Mouse (Mus musculus): ENCODE data around the gene Rxfp4. TPM values are rescaled to one million over a fixed set of nuclear protein-coding genes. Genes with fewer than 3 reads are reported as not detected.

The Rxfp4 gene
- polyA plus RNA-seq (2015; fragmentation: Nextera tagmentation; extraction: Ambion mirVana), result not detected in 2 replicates

GRCm38 (mm10) chr3:88652846-88653515 is at the start of gene Rxfp4:
Gene Rxfp4, minus strand, starts transcription at chr3:88653142.
- no peak within 1 kb of the TSS for H3K4me3 ChIP-seq (ENCODE audit: low read depth, low read length)
- H3K4me2 ChIP-seq (replicated peaks; ENCODE audit: low read depth), result no peak within 1 kb of the TSS
- H3K27me3 ChIP-seq (replicated peaks; ENCODE audit: control insufficient read depth, insufficient read depth, low read length), result no peaks in the 10 kb centered on the region
- H3K9me3 ChIP-seq (ENCODE audit: control insufficient read depth), result no peaks in the 10 kb centered on the region
- WGBS, result 81% methylated on average over 17 of the region's 17 CpGs
- no peak for ATAC-seq
- H3K27ac ChIP-seq (ENCODE audit: low read depth, low read length), result no peak within 1 kb of the TSS
- peaks cover 6% of the 10 kb centered on the region; the same call in 1 of the 2 replicates for H3K36me3 ChIP-seq (ENCODE audit: control insufficient read depth, insufficient read depth)
- TF ChIP-seq CTCF (IDR thresholded peaks at IDR 0.05; ENCODE audit: low read depth), result no peak
- H3K4me1 ChIP-seq (replicated peaks; ENCODE audit: control insufficient read depth, insufficient read depth, low read length), result no peaks in the 10 kb centered on the region
- no peak within 1 kb of the TSS for H3K9ac ChIP-seq (ENCODE audit: low read depth, low read length)

- Histone ChIP-seq H3K9ac (ENCODE audit: low read depth, low read length) (no peak overlapping the region), H3K27me3 (replicated peaks; ENCODE audit: control insufficient read depth, insufficient read depth, low read length) (no peaks in the 10 kb centered on the region), H3K27ac (ENCODE audit: low read depth, low read length) (no peak overlapping the region), H3K4me1 (replicated peaks; ENCODE audit: control insufficient read depth, insufficient read depth, low read length) (no peaks in the 10 kb centered on the region), H3K4me3 (ENCODE audit: low read depth, low read length) (no peak overlapping the region), H3K4me2 (replicated peaks; ENCODE audit: low read depth) (no peak overlapping the region), H3K36me3 (ENCODE audit: control insufficient read depth, insufficient read depth) (peaks cover 86% of the 10 kb centered on the region), H3K9me3 (ENCODE audit: control insufficient read depth) (no peaks in the 10 kb centered on the region)
- ATAC-seq, result no peak
- 56% methylated on average over 3 of the region's 3 CpGs for WGBS
- TF ChIP-seq CTCF (IDR thresholded peaks at IDR 0.05; ENCODE audit: low read depth), result no peak
Measured at GRCm38 (mm10) chr3:88701222-88701621, 48.3 kb upstream of the Rxfp4 start.

- Histone ChIP-seq H3K9me3 (ENCODE audit: control insufficient read depth) (no peaks in the 10 kb centered on the region), H3K4me2 (replicated peaks; ENCODE audit: low read depth) (no peak overlapping the region), H3K4me3 (ENCODE audit: low read depth, low read length) (no peak overlapping the region), H3K36me3 (ENCODE audit: control insufficient read depth, insufficient read depth) (peaks cover 88% of the 10 kb centered on the region), H3K9ac (ENCODE audit: low read depth, low read length) (no peak overlapping the region), H3K27me3 (replicated peaks; ENCODE audit: control insufficient read depth, insufficient read depth, low read length) (no peaks in the 10 kb centered on the region), H3K4me1 (replicated peaks; ENCODE audit: control insufficient read depth, insufficient read depth, low read length) (no peaks in the 10 kb centered on the region), H3K27ac (ENCODE audit: low read depth, low read length) (peak overlapping the region; percentile 41; the same call in 1 of the 2 replicates)
- no peak for TF ChIP-seq CTCF (IDR thresholded peaks at IDR 0.05; ENCODE audit: low read depth)
- ATAC-seq, result no peak
- 90% methylated on average over 3 of the region's 3 CpGs for WGBS
Measured at GRCm38 (mm10) chr3:88700247-88700646, 47.3 kb upstream of the Rxfp4 start.

- no peak overlapping the region for H3K27ac ChIP-seq (ENCODE audit: low read depth, low read length)
- no peak overlapping the region for H3K4me2 ChIP-seq (replicated peaks; ENCODE audit: low read depth)
- H3K9me3 ChIP-seq (ENCODE audit: control insufficient read depth), result no peaks in the 10 kb centered on the region
- H3K9ac ChIP-seq (ENCODE audit: low read depth, low read length), result no peak overlapping the region
- no peak overlapping the region for H3K4me3 ChIP-seq (ENCODE audit: low read depth, low read length)
- H3K36me3 ChIP-seq (ENCODE audit: control insufficient read depth, insufficient read depth), result peaks cover 90% of the 10 kb centered on the region
- 69% methylated on average over 6 of the region's 6 CpGs for WGBS
- H3K27me3 ChIP-seq (replicated peaks; ENCODE audit: control insufficient read depth, insufficient read depth, low read length), result no peaks in the 10 kb centered on the region
- no peak for TF ChIP-seq CTCF (IDR thresholded peaks at IDR 0.05; ENCODE audit: low read depth)
- ATAC-seq, result no peak
- no peaks in the 10 kb centered on the region for H3K4me1 ChIP-seq (replicated peaks; ENCODE audit: control insufficient read depth, insufficient read depth, low read length)
Measured at GRCm38 (mm10) chr3:88698834-88699233, 45.9 kb upstream of the Rxfp4 start.

- no peaks in the 10 kb centered on the region for H3K27me3 ChIP-seq (replicated peaks; ENCODE audit: control insufficient read depth, insufficient read depth, low read length)
- no peaks in the 10 kb centered on the region for H3K9me3 ChIP-seq (ENCODE audit: control insufficient read depth)
- TF ChIP-seq CTCF (IDR thresholded peaks at IDR 0.05; ENCODE audit: low read depth), result no peak
- 89% methylated on average over 1 of the region's 1 CpGs for WGBS
- peaks cover 92% of the 10 kb centered on the region for H3K36me3 ChIP-seq (ENCODE audit: control insufficient read depth, insufficient read depth)
- no peak overlapping the region for H3K27ac ChIP-seq (ENCODE audit: low read depth, low read length)
- H3K4me3 ChIP-seq (ENCODE audit: low read depth, low read length), result no peak overlapping the region
- no peak for ATAC-seq
- no peak overlapping the region for H3K9ac ChIP-seq (ENCODE audit: low read depth, low read length)
- no peaks in the 10 kb centered on the region for H3K4me1 ChIP-seq (replicated peaks; ENCODE audit: control insufficient read depth, insufficient read depth, low read length)
- no peak overlapping the region for H3K4me2 ChIP-seq (replicated peaks; ENCODE audit: low read depth)
Measured at GRCm38 (mm10) chr3:88698051-88698450, 45.1 kb upstream of the Rxfp4 start.

GRCm38 (mm10) chr3:88695545-88695944 is 42.6 kb upstream of the Rxfp4 start:
- no peaks in the 10 kb centered on the region for H3K9me3 ChIP-seq (ENCODE audit: control insufficient read depth)
- no peaks in the 10 kb centered on the region for H3K27me3 ChIP-seq (replicated peaks; ENCODE audit: control insufficient read depth, insufficient read depth, low read length)
- no peaks in the 10 kb centered on the region for H3K4me1 ChIP-seq (replicated peaks; ENCODE audit: control insufficient read depth, insufficient read depth, low read length)
- TF ChIP-seq CTCF (IDR thresholded peaks at IDR 0.05; ENCODE audit: low read depth), result peak; percentile 50
- no peak for ATAC-seq
- H3K9ac ChIP-seq (ENCODE audit: low read depth, low read length), result no peak overlapping the region
- peaks cover 99% of the 10 kb centered on the region for H3K36me3 ChIP-seq (ENCODE audit: control insufficient read depth, insufficient read depth)
- no peak overlapping the region for H3K27ac ChIP-seq (ENCODE audit: low read depth, low read length)
- H3K4me3 ChIP-seq (ENCODE audit: low read depth, low read length), result no peak overlapping the region
- no peak overlapping the region for H3K4me2 ChIP-seq (replicated peaks; ENCODE audit: low read depth)
